Mouse (Mus musculus) testis, adult 2 months (tissue): Measurements from ENCODE around the gene Olfr699. TPM values are rescaled to one million over a fixed set of nuclear protein-coding genes. Genes with fewer than 3 reads are reported as not detected.
"Not testable (repeated sequence)": the region's sequence is repeated elsewhere in the genome, so short reads cannot be mapped to it uniquely, and the experiment has no call there.

Experiments used
- H3K27ac ChIP-seq: fragments of 200-500 bp; 2 replicates; pipeline ENCODE4 v1.5.1; 2012; ENCODE audit warnings: low read depth, low read length; ENCODE audit not compliant: control insufficient read depth, insufficient read depth
- H3K27me3 ChIP-seq: fragments of 200-500 bp; 2 replicates; pipeline ENCODE4 v1.6.1; 2012; ENCODE audit warnings: mild to moderate bottlenecking, low read length, moderate library complexity; ENCODE audit not compliant: control insufficient read depth, insufficient read depth
- H3K36me3 ChIP-seq: fragments of 200-500 bp; 2 replicates; pipeline ENCODE4 v1.6.1; 2012; ENCODE audit warnings: mild to moderate bottlenecking, low read length; ENCODE audit not compliant: control insufficient read depth, insufficient read depth
- H3K4me1 ChIP-seq: fragments of 200-500 bp; 2 replicates; pipeline ENCODE4 v1.6.1; 2012; ENCODE audit warnings: low read length; ENCODE audit not compliant: control insufficient read depth, insufficient read depth
- H3K4me3 ChIP-seq: fragments of 200-500 bp; 2 replicates; pipeline ENCODE4 v1.5.1; 2012; ENCODE audit warnings: low read depth, mild to moderate bottlenecking, low read length, moderate library complexity, mixed read lengths; ENCODE audit not compliant: control insufficient read depth
- CTCF ChIP-seq: fragments of 200-500 bp; IDR thresholded peaks from 2 replicates; pipeline ENCODE4 v1.5.1; 2012; ENCODE audit warnings: low read depth, mild to moderate bottlenecking, inconsistent platforms, low read length, moderate library complexity; ENCODE audit not compliant: control insufficient read depth, insufficient read depth, insufficient replicate concordance
- POLR2A ChIP-seq: fragments of 200-500 bp; IDR thresholded peaks from 2 replicates; pipeline ENCODE4 v1.6.1; 2012; ENCODE audit warnings: low read depth, mild to moderate bottlenecking, inconsistent platforms, low read length, moderate library complexity; ENCODE audit not compliant: control insufficient read depth
- polyA plus RNA-seq: library from polyadenylated mRNA; depleted of rRNA; stranded (reverse); fragments of >200 nt; gene quantifications from 2 replicates; pipeline ENCODE4 v1.2.3, GENCODE M21; 2012; rRNA removed

Gene Olfr699
- polyA plus RNA-seq, result 0.04 TPM in 1 of 2 replicates, not detected in the other

- TF ChIP-seq POLR2A (no peak), CTCF (no peak)
- H3K27ac ChIP-seq, result no peak within 1 kb of the TSS
- H3K36me3 ChIP-seq, result no peaks in the 10 kb centered on the region
- H3K4me3 ChIP-seq, result no peak within 1 kb of the TSS
- H3K4me1 ChIP-seq, result no peaks in the 10 kb centered on the region
- no peaks in the 10 kb centered on the region for H3K27me3 ChIP-seq
Measured at GRCm38 (mm10) chr7:106793098-106793497, at the start of gene Olfr699. TSS of gene Olfr699 (minus strand) at chr7:106793198.

DNA sequence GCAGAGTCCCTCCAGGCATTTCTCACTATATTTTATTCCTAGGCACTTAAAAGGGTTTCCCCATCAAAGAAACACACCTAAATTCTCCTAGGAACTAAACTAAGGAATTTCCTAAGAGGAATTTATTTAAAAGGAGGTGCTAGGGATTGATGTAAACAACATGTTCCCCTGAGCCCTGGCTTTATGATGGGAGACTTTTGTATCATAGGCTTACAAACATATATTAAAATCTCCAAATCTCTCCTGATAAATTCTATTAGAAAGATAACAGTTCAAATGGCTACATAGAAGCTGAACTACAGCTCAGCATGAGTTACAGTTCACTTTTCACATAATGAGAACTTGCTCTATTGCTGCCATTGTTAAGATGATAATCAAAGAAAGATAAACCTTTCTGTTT lies 40.8 kb upstream of the Olfr699 start, which contains the start of gene Olfr702:
TSS of gene Olfr702 (minus strand) at position 101 of the 400 bp plus-strand sequence.
- no peak for TF ChIP-seq CTCF
- TF ChIP-seq POLR2A, result no peak
- Histone ChIP-seq H3K27ac (no peak within 1 kb of the TSS), H3K4me3 (no peak within 1 kb of the TSS), H3K27me3 (no peaks in the 10 kb centered on the region), H3K4me1 (no peaks in the 10 kb centered on the region), H3K36me3 (no peaks in the 10 kb centered on the region)

DNA sequence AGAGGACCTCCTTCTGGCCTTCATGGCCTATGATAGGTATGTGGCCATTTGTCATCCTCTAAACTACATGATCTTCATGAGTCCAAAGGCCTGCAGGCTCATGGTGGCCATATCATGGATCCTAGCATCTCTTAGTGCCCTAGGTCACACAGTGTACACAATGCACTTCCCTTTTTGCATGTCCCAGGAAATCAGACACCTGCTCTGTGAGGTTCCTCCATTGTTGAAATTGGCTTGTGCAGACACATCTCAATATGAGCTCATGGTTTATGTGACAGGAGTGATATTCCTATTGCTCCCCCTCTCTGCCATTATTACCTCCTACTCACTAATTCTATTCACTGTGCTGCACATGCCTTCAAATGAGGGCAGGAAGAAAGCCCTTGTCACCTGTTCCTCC lies 25.4 kb upstream of the Olfr699 start:
- TF ChIP-seq CTCF (no peak), POLR2A (no peak)
- H3K27ac ChIP-seq, result no peak overlapping the region
- no peaks in the 10 kb centered on the region for H3K36me3 ChIP-seq
- H3K4me3 ChIP-seq, result no peak overlapping the region
- H3K27me3 ChIP-seq, result no peaks in the 10 kb centered on the region
- no peaks in the 10 kb centered on the region for H3K4me1 ChIP-seq

- no peaks in the 10 kb centered on the region for H3K36me3 ChIP-seq
- H3K27ac ChIP-seq, result no peak overlapping the region
- H3K27me3 ChIP-seq, result no peaks in the 10 kb centered on the region
- TF ChIP-seq POLR2A (no peak), CTCF (no peak)
- no peak overlapping the region for H3K4me3 ChIP-seq
- H3K4me1 ChIP-seq, result no peaks in the 10 kb centered on the region
Measured at GRCm38 (mm10) chr7:106815775-106816174, 22.8 kb upstream of the Olfr699 start.

GRCm38 (mm10) chr7:106813829-106814228 lies 20.8 kb upstream of the Olfr699 start, which contains the start of gene Olfr701:
TSS of gene Olfr701 (plus strand) at chr7:106814129.
- Histone ChIP-seq H3K27ac (no peak within 1 kb of the TSS), H3K27me3 (no peaks in the 10 kb centered on the region), H3K36me3 (no peaks in the 10 kb centered on the region), H3K4me1 (no peaks in the 10 kb centered on the region), H3K4me3 (peak within 1 kb of the TSS; percentile 54)
- TF ChIP-seq CTCF, result no peak
- no peak for TF ChIP-seq POLR2A

GRCm38 (mm10) chr7:106808734-106809133 lies 15.7 kb upstream of the Olfr699 start, which contains the start of gene Olfr700:
TSS of gene Olfr700 (minus strand) at chr7:106808834.
- no peak within 1 kb of the TSS for H3K27ac ChIP-seq
- no peak within 1 kb of the TSS for H3K4me3 ChIP-seq
- no peaks in the 10 kb centered on the region for H3K36me3 ChIP-seq
- H3K27me3 ChIP-seq, result no peaks in the 10 kb centered on the region
- no peaks in the 10 kb centered on the region for H3K4me1 ChIP-seq
- TF ChIP-seq CTCF (no peak), POLR2A (no peak)

- Histone ChIP-seq H3K4me1 (no peaks in the 10 kb centered on the region), H3K36me3 (no peaks in the 10 kb centered on the region), H3K27ac (no peak overlapping the region), H3K4me3 (no peak overlapping the region), H3K27me3 (no peaks in the 10 kb centered on the region)
- no peak for TF ChIP-seq POLR2A
- TF ChIP-seq CTCF, result no peak
Measured at GRCm38 (mm10) chr7:106788330-106788729, 4.7 kb downstream of the Olfr699 start.

DNA sequence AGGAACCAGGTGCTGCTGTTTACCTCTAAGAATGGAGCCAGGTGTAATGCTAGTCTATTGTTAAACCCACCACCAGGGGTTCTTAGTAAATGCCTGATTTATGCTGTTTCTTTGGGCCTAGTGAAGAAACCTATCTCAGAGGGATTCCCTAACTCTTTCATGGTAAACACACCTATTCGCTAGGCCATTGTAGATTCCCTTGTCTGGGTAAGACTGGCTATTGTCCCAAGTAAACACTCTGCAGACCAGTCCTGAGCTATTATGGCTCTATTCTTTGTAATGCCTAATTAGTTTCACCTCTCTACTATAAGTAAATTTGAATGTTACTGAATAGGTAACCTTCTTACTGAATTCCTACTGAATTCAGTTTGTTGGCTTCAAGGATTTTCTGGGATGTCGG lies 32.0 kb downstream of the Olfr699 start:
- H3K4me3 ChIP-seq, H3K4me1 ChIP-seq, H3K36me3 ChIP-seq, H3K27ac ChIP-seq, H3K27me3 ChIP-seq: not testable (repeated sequence)
